Mouse (Mus musculus) frontal cortex, postnatal 36 days (tissue): Measurements from ENCODE around the gene Mcm7.
A peak's percentile ranks its signal among the peaks of the same experiment; 100 is the strongest.
"Not testable (repeated sequence)": the region's sequence is repeated elsewhere in the genome, so short reads cannot be mapped to it uniquely, and the experiment has no call there.

ENCODE experiments used
- DNase-seq, 2 experiments: peaks; one replicate each; pipeline ENCODE4 v3.0.0; 2022; ENCODE audit warnings: low spot score in 2 of 2

Gene Mcm7

DNA sequence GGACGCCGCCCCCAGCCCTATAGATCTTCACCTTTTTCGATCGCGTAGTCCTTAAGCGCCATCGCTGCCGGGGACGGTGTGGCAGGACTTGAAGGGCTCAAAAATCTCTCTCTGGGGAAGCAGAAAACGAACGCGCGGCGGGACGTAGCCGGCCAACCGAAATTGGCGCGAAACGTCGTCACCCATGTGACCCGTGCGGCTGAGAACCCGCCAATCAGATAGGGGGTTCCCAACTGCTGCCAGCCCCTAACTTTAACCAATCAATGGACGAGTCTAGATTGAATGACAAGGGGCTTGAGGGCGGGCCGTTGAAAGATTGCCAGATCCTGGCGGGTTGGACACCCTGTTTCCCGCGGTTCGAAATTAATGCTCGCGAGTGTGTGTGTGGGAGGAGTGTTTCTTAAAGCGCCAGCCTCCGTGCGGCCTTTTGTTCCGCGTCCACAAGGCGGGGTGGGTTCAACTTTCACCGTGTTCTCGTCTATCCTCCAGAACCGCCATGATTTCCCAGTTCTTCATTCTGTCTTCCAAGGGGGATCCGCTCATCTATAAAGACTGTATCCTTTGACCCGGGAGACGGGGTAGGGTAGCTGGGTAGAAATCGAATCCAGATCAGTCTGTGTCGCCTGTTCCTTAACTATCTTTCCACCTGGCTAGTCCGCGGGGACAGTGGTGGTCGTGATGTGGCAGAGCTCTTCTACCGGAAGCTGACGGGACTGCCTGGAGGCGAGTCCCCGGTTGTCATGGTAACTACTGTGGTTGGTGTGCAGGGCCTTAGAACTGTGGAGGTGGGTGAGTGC, at the start of gene Mcm7, which contains the start of gene Ap4m1:
Gene Mcm7, minus strand, starts transcription at position 728 of the 797 bp plus-strand sequence.
Gene Ap4m1, plus strand, starts transcription at position 308 of the 797 bp plus-strand sequence.
- peak; percentile 95 to 98 for DNase-seq

GRCm38 (mm10) chr5:138219864-138220263, 47.6 kb upstream of the Mcm7 start:
- no peak for DNase-seq

- not testable (repeated sequence) for DNase-seq
Observed at GRCm38 (mm10) chr5:138216632-138217031, 44.4 kb upstream of the Mcm7 start.

DNA sequence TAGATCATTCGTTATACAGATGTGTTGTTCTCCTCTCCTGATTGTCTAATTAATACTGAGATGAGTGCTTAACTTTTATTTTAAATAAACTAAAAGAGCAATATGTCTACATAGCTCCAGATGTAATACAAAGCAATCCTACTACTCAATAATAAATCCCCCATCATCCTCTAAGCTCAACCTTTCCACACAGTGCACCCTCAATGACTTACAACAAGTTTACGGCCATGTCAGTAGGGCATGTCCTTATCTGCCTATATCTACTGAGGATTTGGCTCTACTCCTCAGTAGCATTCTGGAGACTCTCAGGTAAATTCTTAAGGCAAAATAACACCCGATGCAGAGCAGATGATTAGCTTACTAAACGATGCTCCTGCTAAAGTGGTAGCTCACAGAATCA, 35.7 kb upstream of the Mcm7 start:
- no peak for DNase-seq

DNA sequence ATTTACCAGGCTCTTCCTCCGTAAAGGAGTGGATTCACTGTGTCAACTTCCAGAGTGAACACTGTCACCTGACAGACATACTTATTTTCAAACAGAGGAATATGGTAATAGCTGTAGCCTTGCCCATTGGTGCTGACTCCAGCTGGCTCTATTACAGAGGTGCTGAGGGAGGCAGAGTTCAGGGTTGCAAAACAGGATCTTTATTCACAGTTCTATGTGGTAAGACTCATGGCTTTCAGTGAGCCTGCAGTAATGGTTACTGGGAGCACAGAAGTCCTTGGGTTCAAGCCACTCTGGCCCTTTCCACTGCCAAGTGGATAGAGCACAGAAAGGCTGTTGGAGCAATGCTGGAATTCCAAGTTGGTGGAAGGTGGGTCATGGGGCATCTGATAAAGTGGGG, 35.0 kb upstream of the Mcm7 start:
- no peak for DNase-seq

DNA sequence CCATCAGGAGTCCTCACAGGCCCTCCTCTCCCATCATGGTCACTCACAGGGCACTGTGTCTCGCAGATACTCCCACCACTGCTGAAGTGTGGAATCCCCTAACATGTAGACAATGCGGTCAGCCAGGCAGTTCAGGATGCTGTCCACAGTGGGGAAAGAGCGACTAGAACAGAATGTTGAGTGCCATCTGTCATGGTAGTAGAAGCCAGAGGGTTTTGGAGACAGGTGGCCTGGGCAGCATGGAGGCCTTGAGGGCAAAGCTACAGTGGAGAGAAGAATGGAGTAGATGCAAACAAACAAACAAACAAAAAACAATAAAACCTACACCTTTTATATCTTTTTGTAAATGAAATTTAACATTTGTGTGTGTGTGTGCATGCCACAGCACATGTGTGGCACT, 29.9 kb upstream of the Mcm7 start:
- DNase-seq: no peak

DNA sequence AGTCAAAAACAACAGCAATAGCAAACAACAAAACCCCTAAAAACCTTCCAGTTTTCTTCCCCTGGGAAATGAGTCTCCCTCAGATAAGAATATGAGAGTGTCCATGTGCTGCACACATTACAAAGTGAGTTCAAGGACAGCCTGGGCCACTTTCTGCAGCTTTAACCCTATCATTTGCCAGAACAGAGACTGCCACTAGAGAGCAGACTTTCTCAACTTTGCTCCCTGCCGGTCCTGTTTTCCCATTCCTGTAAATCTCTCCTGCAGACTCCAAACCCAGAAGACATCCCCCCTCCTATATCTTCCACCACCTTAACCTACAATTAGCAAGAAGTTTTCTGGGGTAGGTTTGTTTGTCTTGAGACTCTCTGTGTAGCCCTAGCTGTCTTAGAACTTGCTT, 27.4 kb upstream of the Mcm7 start:
- DNase-seq: no peak

DNA sequence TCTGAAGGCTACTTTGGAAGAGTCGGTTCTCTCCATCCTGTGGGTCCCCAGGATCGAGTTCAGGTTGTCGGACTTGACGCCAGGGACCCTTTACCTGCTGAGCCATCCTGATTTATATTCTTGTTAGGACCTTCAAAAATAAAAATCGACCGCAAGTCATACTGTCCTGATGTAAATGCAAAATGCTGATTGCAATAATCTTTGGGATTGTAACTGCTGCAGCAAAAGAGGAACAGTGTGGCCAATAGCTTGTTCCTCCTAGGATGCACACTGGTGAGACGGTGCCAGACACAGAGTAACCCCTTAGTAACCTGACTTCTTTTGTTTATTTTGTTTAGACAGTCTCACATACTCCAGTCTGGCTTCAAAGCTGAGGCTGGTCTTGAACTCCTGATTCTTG, 23.2 kb upstream of the Mcm7 start:
- no peak for DNase-seq

- peak; percentile 34 to 36 for DNase-seq
Observed at GRCm38 (mm10) chr5:138194755-138195345, 22.6 kb upstream of the Mcm7 start.

- peak; percentile 86 to 88 for DNase-seq
Observed at GRCm38 (mm10) chr5:138193771-138194727, 21.8 kb upstream of the Mcm7 start, which contains the start of gene Mblac1. TSS of gene Mblac1 (plus strand) at chr5:138194314.

DNA sequence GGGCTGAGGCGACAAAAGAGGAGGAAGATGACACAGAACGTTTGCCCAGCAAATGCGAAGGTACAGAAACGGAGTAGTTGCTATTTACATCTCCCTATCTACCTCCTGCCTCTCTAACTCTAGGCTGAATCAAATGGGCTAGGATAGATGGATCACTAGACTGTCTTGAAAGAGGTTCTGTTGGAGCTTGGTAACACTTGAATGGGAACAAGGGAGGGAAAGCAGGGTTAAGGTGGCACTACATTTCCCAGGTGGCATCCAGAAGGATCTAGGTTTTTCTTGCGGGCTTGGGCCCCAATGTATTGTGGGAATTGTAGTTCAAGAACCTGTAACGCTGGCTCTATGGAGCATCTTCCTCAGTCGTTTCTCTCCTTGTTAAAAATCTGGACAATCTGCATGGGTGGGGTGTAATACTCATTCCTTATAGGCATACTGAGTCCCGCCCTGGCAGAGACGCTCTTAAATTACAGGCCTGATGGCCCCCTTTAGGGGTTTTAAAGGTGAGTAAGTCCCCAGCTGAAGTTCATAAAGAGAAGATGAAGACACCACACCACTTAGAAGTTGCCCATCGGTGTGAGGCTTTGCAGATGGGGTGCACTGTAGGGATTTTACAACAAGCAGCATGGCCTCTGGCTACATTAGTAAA, 15.6 kb upstream of the Mcm7 start:
- DNase-seq: peak; percentile 79 to 86

- DNase-seq: peak; percentile 77 to 84
Observed at GRCm38 (mm10) chr5:138186950-138187638, 14.9 kb upstream of the Mcm7 start, which contains the start of the genes Taf6 and Cnpy4. TSS of gene Taf6 (minus strand) at chr5:138187451. TSS of gene Cnpy4 (plus strand) at chr5:138187485.

DNA sequence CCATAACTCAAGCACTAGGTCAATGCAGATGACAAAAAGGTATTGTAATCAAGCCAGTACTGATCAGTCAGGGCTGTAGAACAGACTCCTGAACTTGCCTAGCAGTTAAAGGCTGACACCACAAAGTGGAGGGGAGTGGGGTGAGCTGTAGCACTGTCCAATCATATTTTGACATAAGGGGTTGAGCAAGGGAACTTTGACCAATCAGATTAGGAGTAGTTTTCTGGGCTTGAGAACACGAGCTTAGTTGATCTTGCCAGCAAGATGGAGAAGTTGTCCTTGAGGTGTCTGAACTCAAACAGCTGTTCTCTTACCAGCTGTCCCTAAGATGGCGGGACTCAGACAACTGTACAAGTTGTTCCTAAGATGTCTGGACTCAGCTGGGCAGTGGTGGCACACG, 995 bp upstream of the Mcm7 start:
- DNase-seq: no peak

DNA sequence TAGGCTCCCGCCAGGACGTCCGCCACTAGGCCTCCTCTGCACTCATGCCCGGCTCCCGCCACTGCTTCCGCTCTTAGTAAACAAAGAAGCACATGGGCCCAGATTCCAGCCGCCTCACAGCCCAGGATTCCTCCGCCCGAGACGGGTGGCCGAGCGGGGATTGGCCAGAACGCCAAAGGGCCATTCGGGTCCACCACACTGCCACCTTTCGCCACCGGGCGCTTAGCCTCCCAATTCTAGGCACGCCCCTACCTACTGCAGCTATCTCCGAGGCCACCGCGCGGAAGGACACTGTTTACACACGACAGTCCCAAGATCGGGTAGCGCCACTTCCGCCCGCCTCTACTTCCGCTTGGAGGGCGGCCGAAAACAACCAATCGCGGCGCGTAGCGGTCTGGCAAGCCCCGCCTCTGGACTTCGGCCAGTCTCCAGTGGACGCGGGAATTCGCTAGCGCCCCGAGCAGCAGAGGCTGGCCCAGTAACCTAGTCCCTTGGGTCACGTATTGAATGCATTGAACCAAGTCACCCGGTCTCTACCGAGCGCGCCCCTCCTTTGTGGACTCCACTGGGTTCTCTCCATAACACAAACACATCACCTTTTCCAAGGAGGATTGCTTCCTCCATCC, 1.2 kb downstream of the Mcm7 start:
- DNase-seq: peak; percentile 94

DNA sequence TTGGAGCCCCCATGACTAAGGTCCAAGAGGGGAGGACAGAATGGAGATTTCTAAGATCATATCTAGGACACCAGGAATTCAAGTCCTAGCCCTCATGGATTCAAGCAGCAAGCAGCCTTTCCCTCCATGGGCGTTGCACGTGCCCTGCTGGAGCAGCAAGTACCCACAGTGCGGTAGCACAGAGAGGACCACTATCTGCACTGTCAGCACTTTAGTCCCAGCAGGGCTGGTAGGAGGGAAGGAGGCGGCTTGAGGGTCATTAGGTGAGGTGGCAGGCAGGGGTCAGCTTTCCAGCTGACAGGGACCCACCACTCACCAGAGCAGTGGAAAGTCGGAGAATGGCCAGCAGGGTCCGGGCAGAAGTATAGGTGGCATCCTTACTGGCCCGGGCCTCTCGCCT, 6.6 kb downstream of the Mcm7 start:
- DNase-seq: no peak

DNA sequence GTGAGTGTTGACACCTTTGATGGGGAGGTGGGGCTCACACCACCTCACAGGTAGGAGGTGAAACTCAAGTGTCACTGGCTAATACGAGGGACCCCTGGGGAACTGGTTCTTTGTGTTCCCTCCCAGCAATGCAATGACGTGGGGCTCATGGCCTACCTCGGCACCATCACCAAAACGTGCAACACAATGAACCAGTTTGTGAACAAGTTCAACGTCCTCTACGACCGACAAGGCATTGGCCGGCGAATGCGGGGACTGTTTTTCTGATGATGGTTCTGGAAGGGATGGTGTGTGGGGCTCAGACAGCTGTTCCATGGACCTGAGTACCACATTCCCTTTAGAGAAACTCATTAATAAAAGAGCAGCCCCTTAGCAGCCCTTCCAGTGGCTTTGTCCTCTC, 8.6 kb downstream of the Mcm7 start:
- no peak for DNase-seq

GRCm38 (mm10) chr5:138163046-138163445, 9.2 kb downstream of the Mcm7 start:
- DNase-seq: no peak

GRCm38 (mm10) chr5:138160842-138161665, 11.2 kb downstream of the Mcm7 start, which contains the start of gene Cops6:
TSS of gene Cops6 (plus strand) at chr5:138161071.
- DNase-seq: peak; percentile 94 to 96

- no peak for DNase-seq
Observed at GRCm38 (mm10) chr5:138160224-138160762, 11.9 kb downstream of the Mcm7 start.
